Mouse (Mus musculus) left cerebral cortex, postnatal 14 days (tissue): ENCODE results near the gene Car10. TPM values are rescaled to one million over a fixed set of nuclear protein-coding genes. Genes with fewer than 3 reads are reported as not detected.

Source experiments
- DNase-seq, 2 experiments: peaks; one replicate each; pipeline ENCODE4 v3.0.0; 2021 to 2022; ENCODE audit warnings: low spot score in 2 of 2, mixed read lengths in 1 of 2
- intact Hi-C: fragments of 180-260 bp; cut with DNase I; formaldehyde crosslinking; loops from one replicate; pipeline ENCODE4 v1.15.1; 2025
- long read RNA-seq, 2 experiments: library from polyadenylated mRNA; stranded (forward); transcript quantifications; one replicate each; pipeline ENCODE4 v2.0.0; 2021
- total RNA-seq, 2 experiments: library from RNA; stranded (reverse); gene quantifications; 2 replicates each; pipeline ENCODE4 v1.2.3; 2021

Gene Car10
- total RNA-seq = 100 to 1,000 TPM; 111 to 126 TPM
- long read RNA-seq, experiment 1, transcript Car10-201 (10 exons, 3,293 nt) = minor isoform, 27 of 130 reads
- long read RNA-seq, experiment 1, transcript Car10-206 (9 exons, 3,334 nt) = major isoform, 68 of 130 reads
- long read RNA-seq, experiment 1, partial matches to known transcripts = 17 of 130 reads
- long read RNA-seq, experiment 1, other reads (novel, unspliced or antisense) = 18 of 130 reads
- long read RNA-seq, experiment 2, transcript Car10-206 (9 exons, 3,334 nt) = major isoform, 74 of 125 reads
- long read RNA-seq, experiment 2, transcript Car10-201 (10 exons, 3,293 nt) = minor isoform, 16 of 125 reads
- long read RNA-seq, experiment 2, partial matches to known transcripts = 13 of 125 reads
- long read RNA-seq, experiment 2, other reads (novel, unspliced or antisense) = 22 of 125 reads

- intact Hi-C loops = loop anchor here (5.0 kb wide), 1 partner anchor 759 kb away; no protein-coding TSS in a partner anchor
- peak in 1 of 2 experiments; percentile 48 for DNase-seq
These were observed at the start of gene Car10 for GRCm38 (mm10) chr11:93097941-93098828. Car10 (plus strand) TSS chr11:93098028.

GRCm38 (mm10) chr11:93065021-93065420 lies 32.8 kb upstream of the Car10 start:
- no peak for DNase-seq
- intact Hi-C loops = no loop called here

DNA sequence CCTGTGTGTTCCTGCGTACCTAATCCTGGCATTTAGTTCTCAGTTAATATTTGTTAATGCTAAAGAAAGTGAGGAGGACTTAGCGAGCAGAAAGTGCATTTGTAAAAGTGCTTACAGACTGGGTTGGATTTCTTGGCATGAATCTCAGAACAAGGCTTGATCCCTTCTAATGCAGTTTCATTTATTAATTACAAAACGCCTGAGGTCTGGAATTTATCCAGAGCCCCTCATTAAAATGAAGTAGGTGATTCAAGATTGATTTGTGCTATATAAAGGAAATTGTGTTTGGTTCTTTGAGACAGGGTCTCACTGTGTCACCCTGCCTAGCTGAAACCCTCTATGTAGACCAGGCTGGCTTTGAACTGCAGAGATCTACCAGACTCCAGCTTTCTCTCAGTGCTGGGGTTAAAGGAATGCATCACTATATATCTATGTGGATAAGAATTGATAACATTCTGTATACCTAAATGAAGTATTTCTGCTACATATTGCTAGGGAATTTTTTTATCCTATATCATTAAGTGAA lies 32.1 kb upstream of the Car10 start:
- intact Hi-C loops = no loop called here
- no peak for DNase-seq

DNA sequence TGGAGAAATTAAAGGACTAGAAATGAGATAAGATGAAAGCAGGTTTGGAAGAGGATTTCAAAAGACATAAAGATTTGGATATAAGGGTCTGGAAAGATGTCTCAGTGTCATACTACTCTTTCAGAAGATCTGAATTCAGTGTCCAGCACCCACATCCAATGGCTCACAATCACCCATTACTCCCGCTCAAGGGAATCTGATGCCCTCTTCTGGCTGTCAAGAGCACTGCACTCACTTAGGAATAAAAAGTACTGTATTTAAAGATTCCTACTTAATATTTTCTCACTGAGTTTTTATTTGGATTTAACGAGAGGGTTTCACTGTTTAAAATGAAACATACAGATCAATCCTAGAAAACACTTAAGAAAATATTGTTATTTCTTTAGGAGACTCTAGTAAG lies 2.2 kb upstream of the Car10 start:
- DNase-seq = no peak
- intact Hi-C loops = loop anchor here (5.0 kb wide), 1 partner anchor 762 kb away; no protein-coding TSS in a partner anchor

GRCm38 (mm10) chr11:93097001-93097400 lies 827 bp upstream of the Car10 start:
- intact Hi-C loops = loop anchor here (5.0 kb wide), 1 partner anchor 760 kb away; no protein-coding TSS in a partner anchor
- DNase-seq = peak in 1 of 2 experiments; percentile 6

DNA sequence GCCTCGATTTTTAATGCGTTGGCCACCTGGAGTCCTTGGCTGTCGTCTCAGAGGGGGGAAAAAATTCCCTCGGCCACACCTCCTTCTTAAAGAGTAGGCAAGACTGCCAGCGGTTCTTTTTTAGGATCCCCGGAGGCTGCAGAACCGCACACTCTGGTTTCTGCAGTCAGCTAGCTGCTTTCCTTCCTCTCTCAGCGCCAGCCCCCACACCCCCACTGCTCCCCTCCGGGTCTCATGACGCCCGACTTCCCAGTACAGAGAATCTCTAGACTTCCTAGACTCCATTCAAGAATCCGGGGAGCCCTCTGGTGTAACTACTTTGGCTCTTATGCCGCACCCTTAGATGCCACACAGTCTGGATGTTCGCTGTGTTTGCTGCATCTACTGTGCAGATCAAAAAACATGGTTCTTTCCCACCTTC lies 387 bp upstream of the Car10 start:
- intact Hi-C loops = loop anchor here (5.0 kb wide), 1 partner anchor 760 kb away; no protein-coding TSS in a partner anchor
- peak; percentile 51 to 62 for DNase-seq

- intact Hi-C loops = loop anchor here (5.0 kb wide), 1 partner anchor 758 kb away; no protein-coding TSS in a partner anchor
- peak in 1 of 2 experiments; percentile 66 for DNase-seq
These were observed 1.1 kb downstream of the Car10 start for GRCm38 (mm10) chr11:93098933-93099381.

DNA sequence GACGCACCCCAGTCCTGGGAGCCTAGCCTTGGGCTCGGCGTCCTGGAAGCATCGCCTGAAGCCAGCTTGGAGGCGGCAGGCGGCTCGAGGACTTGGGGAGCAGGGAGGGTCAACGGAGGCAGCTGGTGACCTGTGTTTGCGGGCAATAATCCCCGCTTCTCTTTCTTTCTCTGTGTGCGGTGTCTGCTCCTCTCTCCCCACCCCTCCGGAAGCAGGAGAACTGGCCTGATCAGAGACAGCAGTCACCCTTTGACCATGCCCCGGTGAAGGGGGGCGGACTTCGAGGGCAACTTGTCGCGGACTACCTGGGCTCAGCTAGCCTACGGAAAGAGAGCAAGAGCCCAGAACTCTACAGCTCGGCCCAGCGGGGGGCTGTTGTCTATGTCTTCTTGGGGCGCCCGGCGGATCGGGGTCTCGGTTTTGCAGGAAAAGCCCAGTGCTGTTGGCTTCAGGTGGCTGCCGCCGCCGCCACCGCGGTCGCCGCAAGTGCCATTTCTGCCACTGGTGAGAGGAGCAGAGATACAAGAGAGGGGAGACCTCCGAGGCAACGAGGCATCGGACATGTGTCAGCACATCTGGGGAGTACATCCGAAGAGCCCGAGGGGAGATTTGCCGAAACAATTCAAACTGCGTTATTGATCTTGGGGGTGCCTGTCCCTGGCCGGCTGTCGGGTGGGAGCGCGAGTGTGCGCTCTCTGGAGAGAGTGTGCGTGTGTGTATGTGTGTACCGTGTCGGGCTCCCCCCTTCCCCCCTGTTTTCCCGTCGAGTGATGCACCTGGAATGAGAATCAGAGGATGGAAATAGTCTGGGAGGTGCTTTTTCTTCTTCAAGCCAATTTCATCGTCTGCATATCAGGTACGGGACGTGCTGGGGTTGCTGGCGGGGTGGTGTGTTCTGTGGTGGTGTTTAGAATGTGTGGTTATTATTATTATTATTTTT lies 1.9 kb downstream of the Car10 start:
- peak in 1 of 2 experiments; percentile 11 for DNase-seq
- intact Hi-C loops = loop anchor here (5.0 kb wide), 1 partner anchor 758 kb away; no protein-coding TSS in a partner anchor

GRCm38 (mm10) chr11:93100606-93101005 lies 2.8 kb downstream of the Car10 start:
- no peak for DNase-seq
- intact Hi-C loops = no loop called here

- peak; percentile 49 to 53 for DNase-seq
- intact Hi-C loops = no loop called here
These were observed 3.3 kb downstream of the Car10 start for GRCm38 (mm10) chr11:93101106-93101505.

- no peak for DNase-seq
- intact Hi-C loops = no loop called here
These were observed 4.5 kb downstream of the Car10 start for GRCm38 (mm10) chr11:93102321-93102720.

GRCm38 (mm10) chr11:93103101-93103815 lies 5.4 kb downstream of the Car10 start:
- no peak for DNase-seq
- intact Hi-C loops = no loop called here

DNA sequence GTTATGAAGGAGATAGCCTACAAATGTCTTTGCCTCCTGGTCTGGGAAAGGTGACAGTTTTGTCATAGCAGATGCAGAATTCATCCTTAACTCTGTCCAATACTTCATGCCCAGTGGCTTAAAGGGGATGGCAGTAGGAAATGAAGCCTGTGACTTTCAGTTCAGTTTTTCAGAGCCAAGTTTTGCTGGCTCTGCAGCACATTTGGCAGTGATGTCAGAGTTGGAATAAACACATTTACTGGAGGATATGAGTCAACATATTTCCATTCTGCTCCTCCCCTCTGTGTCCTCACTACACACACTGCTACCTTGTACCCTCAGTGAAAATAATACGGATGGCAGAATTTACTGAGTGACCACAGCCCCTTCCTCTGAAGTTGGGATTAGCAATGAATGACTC lies 11.6 kb downstream of the Car10 start:
- intact Hi-C loops = no loop called here
- no peak for DNase-seq

DNA sequence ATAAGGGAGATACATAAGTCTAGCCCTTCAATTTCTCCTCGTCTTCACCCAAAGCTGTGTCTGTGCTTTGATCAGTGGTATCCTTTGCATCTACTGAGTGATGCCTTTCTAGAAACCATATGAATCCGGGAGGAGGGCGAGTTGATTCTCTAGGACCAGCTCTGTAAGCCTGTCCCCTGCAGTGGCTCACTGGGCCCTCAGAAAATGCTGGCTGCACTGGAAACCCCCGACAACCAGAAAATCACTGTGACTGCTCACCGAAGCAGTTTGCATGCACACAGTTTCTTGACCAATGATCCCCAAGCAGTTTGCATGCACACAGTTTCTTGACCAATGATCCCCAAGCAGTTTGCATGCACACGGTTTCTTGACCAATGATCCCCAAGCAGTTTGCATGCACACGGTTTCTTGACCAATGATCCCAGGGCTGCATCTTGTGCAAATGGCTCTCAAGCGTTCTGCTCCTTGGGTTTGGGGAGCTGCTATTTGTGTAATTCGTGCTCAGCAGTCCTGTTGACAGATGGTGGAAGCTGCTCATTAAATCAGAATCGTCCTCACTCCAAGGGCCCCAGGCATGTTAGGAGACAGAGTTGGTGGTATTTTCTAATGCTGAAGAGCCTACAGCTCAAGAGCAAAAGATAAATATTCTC lies 23.1 kb downstream of the Car10 start:
- intact Hi-C loops = no loop called here
- peak in 1 of 2 experiments; percentile 42 for DNase-seq

GRCm38 (mm10) chr11:93123691-93124090 lies 25.9 kb downstream of the Car10 start:
- intact Hi-C loops = no loop called here
- no peak for DNase-seq

DNA sequence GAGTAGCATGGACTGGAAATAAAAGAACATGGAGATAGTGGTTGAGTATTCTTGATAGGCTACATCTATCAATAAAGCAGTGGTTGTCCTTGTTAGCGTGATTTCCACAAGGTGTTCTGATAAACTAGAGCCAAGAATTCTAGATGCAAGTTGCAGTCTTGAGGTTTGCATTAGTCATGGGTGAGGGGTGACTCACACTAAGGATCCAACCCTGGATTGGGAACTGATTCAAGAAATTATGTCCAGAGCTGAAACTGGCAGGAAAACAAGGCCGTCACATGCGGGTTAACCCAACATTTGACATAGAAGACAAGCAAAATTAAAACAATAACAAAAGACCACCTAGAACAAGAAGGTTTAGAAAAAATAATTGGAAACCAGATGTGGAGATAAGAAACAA lies 28.6 kb downstream of the Car10 start:
- DNase-seq = no peak
- intact Hi-C loops = no loop called here

GRCm38 (mm10) chr11:93128481-93128880 lies 30.7 kb downstream of the Car10 start:
- intact Hi-C loops = no loop called here
- peak; percentile 9 to 20 for DNase-seq
